Mouse (Mus musculus) natural killer cell, adult 2 months (primary cell): ENCODE measurements at regions not wholly inside any gene's neighbourhood (a gene's known extent, or its start where the extent isn't known, plus 50 kb on each side); places are given as distances from the start of the nearest gene placed in this dataset.

Experiments
- DNase-seq, 2 experiments: peaks; one replicate each; pipeline ENCODE4 v3.0.0; 2022; ENCODE audit warnings: low spot score in 2 of 2

- DNase-seq = no peak
Observed at GRCm38 (mm10) chr2:11363061-11363464, 190.8 kb downstream of the Pfkfb3 start.

GRCm38 (mm10) chr2:11362205-11362994 lies 190.5 kb downstream of the Prkcq start:
- no peak for DNase-seq

- DNase-seq = no peak
Observed at GRCm38 (mm10) chr2:11359280-11359679, 187.4 kb downstream of the Prkcq start.

GRCm38 (mm10) chr2:11356714-11357113 lies 184.8 kb downstream of the Prkcq start:
- no peak for DNase-seq

- peak; percentile 33 to 46 for DNase-seq
Observed at GRCm38 (mm10) chr2:11355594-11355993, 183.7 kb downstream of the Prkcq start.
